Mouse (Mus musculus): ENCODE results near the gene Yy2. TPM values are rescaled to one million over a fixed set of nuclear protein-coding genes. Genes with fewer than 3 reads are reported as not detected.

Yy2 gene
- polyA plus RNA-seq (2014; fragmentation: Nextera tagmentation; extraction: Ambion mirVana): 3.6 and 4.3 TPM in 2 replicates

GRCm38 (mm10) chrX:157568840-157569239 is at the start of gene Yy2:
TSS of gene Yy2 (minus strand) at chrX:157568985.
- no peak within 1 kb of the TSS for H3K9ac ChIP-seq (ENCODE audit: low read length)
- H3K9me3 ChIP-seq (ENCODE audit: control insufficient read depth, low read length): no peaks in the 10 kb centered on the region
- H3K4me1 ChIP-seq (replicated peaks; ENCODE audit: control insufficient read depth, insufficient read depth, low read length): no peaks in the 10 kb centered on the region
- DNase-seq (ENCODE audit: low spot score): no peak
- WGBS: 86% methylated on average over 26 of the region's 26 CpGs
- no peak within 1 kb of the TSS for H3K4me2 ChIP-seq (ENCODE audit: low read length)
- no peak within 1 kb of the TSS for H3K27ac ChIP-seq (ENCODE audit: low read depth)
- H3K4me3 ChIP-seq (ENCODE audit: low read depth, low read length): no peak within 1 kb of the TSS
- H3K36me3 ChIP-seq (ENCODE audit: control insufficient read depth, insufficient read depth, low read length): peaks cover 22% of the 10 kb centered on the region
- no peak for ATAC-seq (replicated peaks; ENCODE audit: low FRiP score, low TSS enrichment, low read depth)
- no peaks in the 10 kb centered on the region for H3K27me3 ChIP-seq (replicated peaks; ENCODE audit: control insufficient read depth, insufficient read depth, low read length)

GRCm38 (mm10) chrX:157612894-157613293 is 44.1 kb upstream of the Yy2 start:
- H3K27me3 ChIP-seq (replicated peaks; ENCODE audit: control insufficient read depth, insufficient read depth, low read length): no peaks in the 10 kb centered on the region
- peak overlapping the region; percentile 39 for H3K4me2 ChIP-seq (ENCODE audit: low read length)
- H3K27ac ChIP-seq (ENCODE audit: low read depth): no peak overlapping the region
- 24% methylated on average over 32 of the region's 32 CpGs for WGBS
- no peaks in the 10 kb centered on the region for H3K9me3 ChIP-seq (ENCODE audit: control insufficient read depth, low read length)
- H3K4me3 ChIP-seq (ENCODE audit: low read depth, low read length): no peak overlapping the region
- no peak for DNase-seq (ENCODE audit: low spot score)
- H3K36me3 ChIP-seq (ENCODE audit: control insufficient read depth, insufficient read depth, low read length): no peaks in the 10 kb centered on the region
- no peak overlapping the region for H3K9ac ChIP-seq (ENCODE audit: low read length)
- 0 out of 2 replicates have a peak, but pooled peaks have one; percentile 23 for ATAC-seq (replicated peaks; ENCODE audit: low FRiP score, low TSS enrichment, low read depth)
- no peaks in the 10 kb centered on the region for H3K4me1 ChIP-seq (replicated peaks; ENCODE audit: control insufficient read depth, insufficient read depth, low read length)

DNA sequence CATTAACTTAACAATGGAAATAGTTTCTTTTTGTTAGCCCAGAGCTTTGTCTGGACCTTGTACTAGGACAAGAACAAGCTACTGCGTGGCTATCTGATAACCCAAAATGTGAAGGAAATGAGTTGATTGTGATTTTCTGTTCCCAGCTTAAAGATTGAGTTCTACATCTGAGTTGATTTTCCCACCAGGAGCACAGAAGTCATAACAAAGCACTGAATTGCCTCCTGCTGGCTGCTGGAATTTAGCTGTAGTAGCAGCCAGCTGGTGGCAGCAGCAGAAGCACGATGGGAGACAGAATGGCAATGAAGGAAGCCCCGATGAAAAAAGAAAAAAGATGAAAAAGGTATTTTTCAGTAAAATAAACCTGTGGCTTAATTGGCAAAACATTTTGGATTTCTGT is 32.7 kb upstream of the Yy2 start:
- Histone ChIP-seq H3K27me3 (replicated peaks; ENCODE audit: control insufficient read depth, insufficient read depth, low read length) (no peaks in the 10 kb centered on the region), H3K4me1 (replicated peaks; ENCODE audit: control insufficient read depth, insufficient read depth, low read length) (no peaks in the 10 kb centered on the region), H3K27ac (ENCODE audit: low read depth) (no peak overlapping the region), H3K4me3 (ENCODE audit: low read depth, low read length) (no peak overlapping the region), H3K4me2 (ENCODE audit: low read length) (no peak overlapping the region), H3K9ac (ENCODE audit: low read length) (no peak overlapping the region), H3K36me3 (ENCODE audit: control insufficient read depth, insufficient read depth, low read length) (no peaks in the 10 kb centered on the region), H3K9me3 (ENCODE audit: control insufficient read depth, low read length) (no peaks in the 10 kb centered on the region)
- DNase-seq (ENCODE audit: low spot score) (no peak), ATAC-seq (replicated peaks; ENCODE audit: low FRiP score, low TSS enrichment, low read depth) (no peak)
- 16% methylated on average over 3 of the region's 3 CpGs for WGBS

- peak within 1 kb of the TSS; percentile 90 for H3K27ac ChIP-seq (ENCODE audit: low read depth)
- peak within 1 kb of the TSS; percentile 82 for H3K9ac ChIP-seq (ENCODE audit: low read length)
- no peaks in the 10 kb centered on the region for H3K4me1 ChIP-seq (replicated peaks; ENCODE audit: control insufficient read depth, insufficient read depth, low read length)
- H3K27me3 ChIP-seq (replicated peaks; ENCODE audit: control insufficient read depth, insufficient read depth, low read length): no peaks in the 10 kb centered on the region
- H3K4me2 ChIP-seq (ENCODE audit: low read length): peak within 1 kb of the TSS; percentile 57
- H3K36me3 ChIP-seq (ENCODE audit: control insufficient read depth, insufficient read depth, low read length): no peaks in the 10 kb centered on the region
- peak; percentile 78 for DNase-seq (ENCODE audit: low spot score)
- H3K4me3 ChIP-seq (ENCODE audit: low read depth, low read length): peak within 1 kb of the TSS; percentile 51
- peak; percentile 91 for ATAC-seq (replicated peaks; ENCODE audit: low FRiP score, low TSS enrichment, low read depth)
- no peaks in the 10 kb centered on the region for H3K9me3 ChIP-seq (ENCODE audit: control insufficient read depth, low read length)
- 20% methylated on average over 63 of the region's 74 CpGs for WGBS
These were observed 29.6 kb upstream of the Yy2 start, which contains the start of gene Mbtps2 for GRCm38 (mm10) chrX:157598186-157598996. TSS of gene Mbtps2 (minus strand) at chrX:157598715.

GRCm38 (mm10) chrX:157597585-157598185 is 28.9 kb upstream of the Yy2 start:
- H3K4me3 ChIP-seq (ENCODE audit: low read depth, low read length): peak overlapping the region; percentile 51
- no peaks in the 10 kb centered on the region for H3K27me3 ChIP-seq (replicated peaks; ENCODE audit: control insufficient read depth, insufficient read depth, low read length)
- DNase-seq (ENCODE audit: low spot score) (no peak), ATAC-seq (replicated peaks; ENCODE audit: low FRiP score, low TSS enrichment, low read depth) (no peak; the same call in 1 of the 2 replicates)
- H3K27ac ChIP-seq (ENCODE audit: low read depth): peak overlapping the region; percentile 90
- no peaks in the 10 kb centered on the region for H3K4me1 ChIP-seq (replicated peaks; ENCODE audit: control insufficient read depth, insufficient read depth, low read length)
- no peaks in the 10 kb centered on the region for H3K9me3 ChIP-seq (ENCODE audit: control insufficient read depth, low read length)
- peak overlapping the region; percentile 82 for H3K9ac ChIP-seq (ENCODE audit: low read length)
- peak overlapping the region; percentile 57 for H3K4me2 ChIP-seq (ENCODE audit: low read length)
- 14% methylated on average over 17 of the region's 17 CpGs for WGBS
- H3K36me3 ChIP-seq (ENCODE audit: control insufficient read depth, insufficient read depth, low read length): no peaks in the 10 kb centered on the region

GRCm38 (mm10) chrX:157596802-157597201 is 28.0 kb upstream of the Yy2 start:
- H3K27ac ChIP-seq (ENCODE audit: low read depth): no peak overlapping the region
- no peaks in the 10 kb centered on the region for H3K27me3 ChIP-seq (replicated peaks; ENCODE audit: control insufficient read depth, insufficient read depth, low read length)
- peak overlapping the region; percentile 82; the same call in 1 of the 2 replicates for H3K9ac ChIP-seq (ENCODE audit: low read length)
- H3K9me3 ChIP-seq (ENCODE audit: control insufficient read depth, low read length): no peaks in the 10 kb centered on the region
- peak overlapping the region; percentile 51 for H3K4me3 ChIP-seq (ENCODE audit: low read depth, low read length)
- H3K4me1 ChIP-seq (replicated peaks; ENCODE audit: control insufficient read depth, insufficient read depth, low read length): no peaks in the 10 kb centered on the region
- peak overlapping the region; percentile 57 for H3K4me2 ChIP-seq (ENCODE audit: low read length)
- ATAC-seq (replicated peaks; ENCODE audit: low FRiP score, low TSS enrichment, low read depth): no peak
- DNase-seq (ENCODE audit: low spot score): no peak
- WGBS: 81% methylated on average over 5 of the region's 5 CpGs
- H3K36me3 ChIP-seq (ENCODE audit: control insufficient read depth, insufficient read depth, low read length): no peaks in the 10 kb centered on the region

- Histone ChIP-seq H3K9me3 (ENCODE audit: control insufficient read depth, low read length) (no peaks in the 10 kb centered on the region), H3K27me3 (replicated peaks; ENCODE audit: control insufficient read depth, insufficient read depth, low read length) (no peaks in the 10 kb centered on the region), H3K36me3 (ENCODE audit: control insufficient read depth, insufficient read depth, low read length) (0 out of 2 replicates have a peak, but pooled peaks cover under 1% of the 10 kb centered on the region), H3K4me3 (ENCODE audit: low read depth, low read length) (no peak overlapping the region), H3K27ac (ENCODE audit: low read depth) (no peak overlapping the region), H3K4me2 (ENCODE audit: low read length) (no peak overlapping the region), H3K4me1 (replicated peaks; ENCODE audit: control insufficient read depth, insufficient read depth, low read length) (no peaks in the 10 kb centered on the region), H3K9ac (ENCODE audit: low read length) (no peak overlapping the region)
- ATAC-seq (replicated peaks; ENCODE audit: low FRiP score, low TSS enrichment, low read depth) (no peak), DNase-seq (ENCODE audit: low spot score) (no peak)
- 84% methylated on average over 6 of the region's 6 CpGs for WGBS
These were observed 27.1 kb upstream of the Yy2 start for GRCm38 (mm10) chrX:157595927-157596326.

- Histone ChIP-seq H3K4me2 (ENCODE audit: low read length) (no peak overlapping the region), H3K36me3 (ENCODE audit: control insufficient read depth, insufficient read depth, low read length) (0 out of 2 replicates have a peak, but pooled peaks cover 9% of the 10 kb centered on the region), H3K4me3 (ENCODE audit: low read depth, low read length) (no peak overlapping the region), H3K4me1 (replicated peaks; ENCODE audit: control insufficient read depth, insufficient read depth, low read length) (no peaks in the 10 kb centered on the region), H3K9ac (ENCODE audit: low read length) (no peak overlapping the region), H3K27ac (ENCODE audit: low read depth) (no peak overlapping the region), H3K9me3 (ENCODE audit: control insufficient read depth, low read length) (no peaks in the 10 kb centered on the region), H3K27me3 (replicated peaks; ENCODE audit: control insufficient read depth, insufficient read depth, low read length) (no peaks in the 10 kb centered on the region)
- WGBS: 72% methylated on average over 2 of the region's 2 CpGs
- ATAC-seq (replicated peaks; ENCODE audit: low FRiP score, low TSS enrichment, low read depth) (no peak), DNase-seq (ENCODE audit: low spot score) (no peak)
These were observed 25.8 kb upstream of the Yy2 start for GRCm38 (mm10) chrX:157594606-157595005.

Data from intestine, embryonic 14.5 days (tissue).